Mouse (Mus musculus): ENCODE measurements around the gene Slc38a6. TPM values are rescaled to one million over a fixed set of nuclear protein-coding genes. Genes with fewer than 3 reads are reported as not detected.

Slc38a6 gene
- total and polyA plus RNA-seq, 3 experiments, result 3.1 to 6.1 TPM; not detected in 1

GRCm38 (mm10) chr12:73327381-73327780 lies 40.8 kb downstream of the Slc38a6 start:
- no peak overlapping the region for H3K4me3 ChIP-seq (ENCODE audit: control insufficient read depth in 1 of 2, insufficient read depth in 1 of 2, low read depth in 2 of 2, low read length in 2 of 2)
- H3K9me3 ChIP-seq (replicated peaks; ENCODE audit: insufficient read depth, low read length), result no peaks in the 10 kb centered on the region
- no peaks in the 10 kb centered on the region; a peak in 1 of 4 replicates for H3K4me1 ChIP-seq (ENCODE audit: control insufficient read depth in 1 of 2, insufficient read depth in 2 of 2, low read length in 2 of 2)
- no peaks in the 10 kb centered on the region for H3K79me2 ChIP-seq (ENCODE audit: control insufficient read depth, insufficient read depth, low read length, poor library complexity)
- no peak for DNase-seq (ENCODE audit: low read depth, low spot score)
- H3K27me3 ChIP-seq (ENCODE audit: control insufficient read depth in 1 of 2, insufficient read depth in 2 of 2, low read length in 2 of 2), result no peaks in the 10 kb centered on the region
- no peak overlapping the region for H3K9ac ChIP-seq (ENCODE audit: control insufficient read depth, low read depth, low read length, poor library complexity, severe bottlenecking)
- no peaks in the 10 kb centered on the region for H3K36me3 ChIP-seq (ENCODE audit: control insufficient read depth in 1 of 2, insufficient read depth in 2 of 2, low read length in 2 of 2)
- H3K27ac ChIP-seq (ENCODE audit: control insufficient read depth, low read depth, low read length), result no peak overlapping the region
- TF ChIP-seq TAL1 (IDR thresholded peaks at IDR 0.05; ENCODE audit: low read length) (no peak), JUND (IDR thresholded peaks at IDR 0.05; ENCODE audit: low read depth, low read length) (no peak), MEF2A (IDR thresholded peaks at IDR 0.05; ENCODE audit: extremely low read depth, insufficient replicate concordance, low read depth, low read length, poor library complexity, severe bottlenecking) (no peak), CHD1 (IDR thresholded peaks at IDR 0.05; ENCODE audit: low read depth, low read length) (no peak), BHLHE40 (IDR thresholded peaks at IDR 0.05; ENCODE audit: borderline replicate concordance, low read depth, low read length) (no peak)

- Histone ChIP-seq H3K27ac (ENCODE audit: control insufficient read depth, low read depth, low read length) (no peak overlapping the region), H3K9ac (ENCODE audit: control insufficient read depth, low read depth, low read length, poor library complexity, severe bottlenecking) (no peak overlapping the region), H3K36me3 (ENCODE audit: control insufficient read depth in 1 of 2, insufficient read depth in 2 of 2, low read length in 2 of 2) (peaks cover 0 to 3% of the 10 kb centered on the region in 2 experiments; a peak in 2 of 4 replicates), H3K4me1 (ENCODE audit: control insufficient read depth in 1 of 2, insufficient read depth in 2 of 2, low read length in 2 of 2) (peaks cover 0 to 2% of the 10 kb centered on the region in 2 experiments; a peak in 1 of 4 replicates), H3K27me3 (ENCODE audit: control insufficient read depth in 1 of 2, insufficient read depth in 2 of 2, low read length in 2 of 2) (no peaks in the 10 kb centered on the region), H3K4me3 (ENCODE audit: control insufficient read depth in 1 of 2, insufficient read depth in 1 of 2, low read depth in 2 of 2, low read length in 2 of 2) (no peak overlapping the region), H3K9me3 (replicated peaks; ENCODE audit: insufficient read depth, low read length) (no peaks in the 10 kb centered on the region), H3K79me2 (ENCODE audit: control insufficient read depth, insufficient read depth, low read length, poor library complexity) (no peaks in the 10 kb centered on the region)
- no peak for TF ChIP-seq TAL1 (IDR thresholded peaks at IDR 0.05; ENCODE audit: low read length)
- TF ChIP-seq GABPA (IDR thresholded peaks at IDR 0.05; ENCODE audit: low read depth, low read length), result no peak
- no peak for TF ChIP-seq SIN3A (IDR thresholded peaks at IDR 0.05; ENCODE audit: low read length)
- no peak for TF ChIP-seq ZNF384 (IDR thresholded peaks at IDR 0.05; ENCODE audit: low read depth, low read length)
- no peak for TF ChIP-seq POLR2AphosphoS5 (IDR thresholded peaks at IDR 0.05; ENCODE audit: borderline replicate concordance, low read depth, low read length)
- TF ChIP-seq MEF2A (IDR thresholded peaks at IDR 0.05; ENCODE audit: extremely low read depth, insufficient replicate concordance, low read depth, low read length, poor library complexity, severe bottlenecking), result no peak
- TF ChIP-seq ETS1 (IDR thresholded peaks at IDR 0.05; ENCODE audit: low read depth, low read length), result no peak
- no peak for TF ChIP-seq CHD2 (IDR thresholded peaks at IDR 0.05; ENCODE audit: low read length)
- TF ChIP-seq CHD1 (IDR thresholded peaks at IDR 0.05; ENCODE audit: low read depth, low read length), result no peak
- no peak for TF ChIP-seq MXI1 (IDR thresholded peaks at IDR 0.05; ENCODE audit: low read depth, low read length)
- no peak for TF ChIP-seq CTCF (IDR thresholded peaks at IDR 0.05 in 2 of 3, conservative IDR thresholded peaks at IDR 0.05 in 1 of 3; ENCODE audit: control insufficient read depth in 1 of 3, insufficient read depth in 1 of 3, low read depth in 2 of 3, low read length in 3 of 3, poor library complexity in 1 of 3, severe bottlenecking in 1 of 3)
- TF ChIP-seq MYB (IDR thresholded peaks at IDR 0.05; ENCODE audit: low read depth, low read length), result no peak
- no peak for TF ChIP-seq POLR2A (IDR thresholded peaks at IDR 0.05; ENCODE audit: control insufficient read depth in 1 of 2, insufficient read depth in 1 of 2, low read depth in 1 of 2, low read length in 2 of 2, poor library complexity in 1 of 2)
- no peak for TF ChIP-seq USF1 (IDR thresholded peaks at IDR 0.05; ENCODE audit: low read depth, low read length)
- no peak for TF ChIP-seq USF2 (IDR thresholded peaks at IDR 0.05; ENCODE audit: borderline replicate concordance in 1 of 2, insufficient read depth in 1 of 2, low read depth in 1 of 2, low read length in 2 of 2)
- TF ChIP-seq KAT2A (conservative IDR thresholded peaks at IDR 0.05; ENCODE audit: low read depth, low read length), result no peak
- no peak for TF ChIP-seq MAZ (IDR thresholded peaks at IDR 0.05; ENCODE audit: low read depth, low read length)
- TF ChIP-seq ELF1 (IDR thresholded peaks at IDR 0.05; ENCODE audit: low read depth, low read length), result no peak
- no peak for TF ChIP-seq JUND (IDR thresholded peaks at IDR 0.05; ENCODE audit: low read depth, low read length)
- DNase-seq (ENCODE audit: low read depth, low spot score), result no peak
These were observed 42.0 kb downstream of the Slc38a6 start for GRCm38 (mm10) chr12:73328448-73329167.
